Mouse (Mus musculus) midbrain, embryonic 11.5 days (tissue): ENCODE data around the gene Nfe2l2. TPM values are rescaled to one million over a fixed set of nuclear protein-coding genes. Genes with fewer than 3 reads are reported as not detected.
A peak's percentile ranks its signal among the peaks of the same experiment; 100 is the strongest.
"Not testable (repeated sequence)": the region's sequence is repeated elsewhere in the genome, so short reads cannot be mapped to it uniquely, and the experiment has no call there.

Experiments used
- ATAC-seq: fragments of 200-750 bp; cut with Nextera tagmentation; 2 replicates; pipeline ENCODE4 v1.8.0; 2017; ENCODE audit warnings: moderate TSS enrichment, moderate library complexity; ENCODE audit not compliant: low FRiP score
- DNase-seq: peaks from one replicate; pipeline ENCODE4 v3.0.0; 2015; ENCODE audit warnings: low spot score; ENCODE audit errors: missing footprints
- H3K27ac ChIP-seq: fragments of 300-500 bp; sonication (generic); 2 replicates; pipeline ENCODE4 v1.5.1; 2014; ENCODE audit warnings: low read depth, low read length
- H3K27me3 ChIP-seq: fragments of 300-500 bp; sonication (generic); 2 replicates; pipeline ENCODE4 v1.6.1; 2014; ENCODE audit warnings: mild to moderate bottlenecking, low read length, moderate library complexity, mixed read lengths; ENCODE audit not compliant: control insufficient read depth, insufficient read depth
- H3K36me3 ChIP-seq: fragments of 300-500 bp; sonication (generic); 2 replicates; pipeline ENCODE4 v1.6.1; 2014; ENCODE audit warnings: mild to moderate bottlenecking, low read length, moderate library complexity, mixed read lengths; ENCODE audit not compliant: control insufficient read depth, insufficient read depth
- H3K4me1 ChIP-seq: fragments of 300-500 bp; sonication (generic); 2 replicates; pipeline ENCODE4 v1.6.1; 2014; ENCODE audit warnings: low read length; ENCODE audit not compliant: control insufficient read depth, insufficient read depth
- H3K4me2 ChIP-seq: fragments of 300-500 bp; sonication (generic); 2 replicates; pipeline ENCODE4 v1.6.1; 2014; ENCODE audit warnings: mild to moderate bottlenecking, moderate library complexity
- H3K4me3 ChIP-seq: fragments of 300-500 bp; sonication (generic); 2 replicates; pipeline ENCODE4 v1.5.1; 2014; ENCODE audit warnings: low read depth, low read length
- H3K9ac ChIP-seq: fragments of 300-500 bp; sonication (generic); 2 replicates; pipeline ENCODE4 v1.6.1; 2014; ENCODE audit warnings: low read length
- H3K9me3 ChIP-seq: fragments of 300-500 bp; sonication (generic); 2 replicates; pipeline ENCODE4 v1.6.1; 2016; ENCODE audit warnings: low read length; ENCODE audit not compliant: control insufficient read depth
- WGBS: fragments of 180-500 bp; shearing (Covaris S2); extraction: QIAGEN DNeasy Blood & Tissue Kit; methylation state at CpG from one replicate; pipeline ENCODE4 v1.1.7; 2014; 5-methylcytosine and 5-hydroxymethylcytosine counted together
- polyA plus RNA-seq: library from polyadenylated mRNA; unstranded; fragments of >200 nt; fragmentation: Nextera tagmentation; extraction: Ambion mirVana; gene quantifications from 2 replicates; pipeline ENCODE4 v1.2.1, GENCODE M21; 2014

The Nfe2l2 gene
- polyA plus RNA-seq, 1 experiment from 2014 or later = 27.0 TPM

- Histone ChIP-seq H3K27me3 (no peaks in the 10 kb centered on the region), H3K27ac (no peak overlapping the region), H3K4me1 (peaks cover 16% of the 10 kb centered on the region; the same call in 1 of the 2 replicates), H3K9me3 (no peaks in the 10 kb centered on the region), H3K9ac (no peak overlapping the region), H3K36me3 (no peaks in the 10 kb centered on the region), H3K4me3 (no peak overlapping the region), H3K4me2 (peak overlapping the region; percentile 76; the same call in 1 of the 2 replicates)
- no peak for ATAC-seq
- DNase-seq = no peak
- 81% methylated on average over 9 of the region's 9 CpGs for WGBS
These were observed 2.4 kb downstream of the Nfe2l2 start for GRCm38 (mm10) chr2:75701822-75702587.

GRCm38 (mm10) chr2:75701207-75701606 is 3.2 kb downstream of the Nfe2l2 start:
- Histone ChIP-seq H3K27me3 (no peaks in the 10 kb centered on the region), H3K4me2 (no peak overlapping the region), H3K36me3 (no peaks in the 10 kb centered on the region), H3K4me1 (peaks cover 16% of the 10 kb centered on the region; the same call in 1 of the 2 replicates), H3K27ac (no peak overlapping the region), H3K9ac (no peak overlapping the region), H3K4me3 (no peak overlapping the region), H3K9me3 (no peaks in the 10 kb centered on the region)
- ATAC-seq = no peak
- 78% methylated on average over 3 of the region's 3 CpGs for WGBS
- no peak for DNase-seq

- no peaks in the 10 kb centered on the region for H3K27me3 ChIP-seq
- peaks cover 16% of the 10 kb centered on the region; the same call in 1 of the 2 replicates for H3K4me1 ChIP-seq
- ATAC-seq = no peak
These were observed 3.9 kb downstream of the Nfe2l2 start for GRCm38 (mm10) chr2:75700543-75700942.

DNA sequence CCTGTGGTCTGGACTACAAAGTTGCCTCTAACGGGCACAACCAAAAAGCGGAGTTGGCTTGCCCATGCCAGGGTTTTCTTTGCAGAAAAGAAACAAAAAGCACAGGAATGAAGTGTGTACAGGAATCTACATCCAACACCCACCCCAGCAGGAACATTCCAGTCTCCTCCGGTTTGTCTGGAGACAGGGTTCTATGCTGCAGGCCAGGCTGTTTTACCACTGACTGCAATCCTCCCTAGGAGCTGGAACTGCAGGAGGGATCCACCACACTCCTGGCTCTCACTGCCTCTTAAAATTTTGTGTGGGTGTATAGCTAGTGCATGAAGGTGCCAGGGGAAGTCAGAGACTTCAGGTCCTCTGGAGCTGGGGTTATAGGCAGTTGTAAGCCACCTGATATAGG is 5.6 kb downstream of the Nfe2l2 start:
- WGBS = 91% methylated on average over 3 of the region's 3 CpGs
- Histone ChIP-seq H3K4me1 (peaks cover 10% of the 10 kb centered on the region; the same call in 1 of the 2 replicates), H3K36me3 (no peaks in the 10 kb centered on the region), H3K4me3 (no peak overlapping the region), H3K4me2 (no peak overlapping the region), H3K27ac (no peak overlapping the region), H3K27me3 (no peaks in the 10 kb centered on the region), H3K9ac (no peak overlapping the region), H3K9me3 (no peaks in the 10 kb centered on the region)
- DNase-seq = no peak
- no peak for ATAC-seq

More at GRCm38 (mm10) chr2:75700543-75700942, 3.9 kb downstream of the Nfe2l2 start:
- WGBS = 95% methylated on average over 3 of the region's 3 CpGs
- H3K4me3 ChIP-seq = no peak overlapping the region
- no peak for DNase-seq
- no peak overlapping the region for H3K9ac ChIP-seq
- H3K36me3 ChIP-seq = no peaks in the 10 kb centered on the region
- no peak overlapping the region for H3K4me2 ChIP-seq
- no peak overlapping the region for H3K27ac ChIP-seq
- H3K9me3 ChIP-seq = no peaks in the 10 kb centered on the region

GRCm38 (mm10) chr2:75698007-75698406 is 6.4 kb downstream of the Nfe2l2 start:
- Histone ChIP-seq H3K36me3 (no peaks in the 10 kb centered on the region), H3K9me3 (no peaks in the 10 kb centered on the region), H3K27ac (no peak overlapping the region), H3K4me1 (peaks cover 10% of the 10 kb centered on the region; the same call in 1 of the 2 replicates), H3K9ac (no peak overlapping the region), H3K27me3 (no peaks in the 10 kb centered on the region), H3K4me2 (no peak overlapping the region), H3K4me3 (no peak overlapping the region)
- no peak for ATAC-seq
- no peak for DNase-seq
- 30% methylated on average over 4 of the region's 4 CpGs for WGBS

GRCm38 (mm10) chr2:75697222-75697621 is 7.2 kb downstream of the Nfe2l2 start:
- Histone ChIP-seq H3K27me3 (no peaks in the 10 kb centered on the region), H3K4me3 (no peak overlapping the region), H3K9ac (no peak overlapping the region), H3K36me3 (no peaks in the 10 kb centered on the region), H3K9me3 (no peaks in the 10 kb centered on the region), H3K27ac (no peak overlapping the region), H3K4me2 (no peak overlapping the region), H3K4me1 (0 out of 2 replicates have a peak, but pooled peaks cover 5% of the 10 kb centered on the region)
- 84% methylated on average over 3 of the region's 3 CpGs for WGBS
- no peak for DNase-seq
- ATAC-seq = no peak

- Histone ChIP-seq H3K4me3 (no peak overlapping the region), H3K9me3 (no peaks in the 10 kb centered on the region), H3K27ac (no peak overlapping the region), H3K36me3 (no peaks in the 10 kb centered on the region), H3K4me1 (0 out of 2 replicates have a peak, but pooled peaks cover 2% of the 10 kb centered on the region), H3K4me2 (no peak overlapping the region), H3K9ac (no peak overlapping the region), H3K27me3 (no peaks in the 10 kb centered on the region)
- ATAC-seq (no peak), DNase-seq (no peak)
- WGBS = 71% methylated on average over 5 of the region's 5 CpGs
These were observed 8.1 kb downstream of the Nfe2l2 start for GRCm38 (mm10) chr2:75696371-75696770.

- no peaks in the 10 kb centered on the region for H3K27me3 ChIP-seq
- H3K9ac ChIP-seq = no peak overlapping the region
- DNase-seq (no peak), ATAC-seq (no peak)
- H3K27ac ChIP-seq = no peak overlapping the region
- no peaks in the 10 kb centered on the region for H3K9me3 ChIP-seq
- H3K4me3 ChIP-seq = no peak overlapping the region
- H3K4me1 ChIP-seq = 0 out of 2 replicates have a peak, but pooled peaks cover 2% of the 10 kb centered on the region
- WGBS = 61% methylated on average over 9 of the region's 9 CpGs
- H3K4me2 ChIP-seq = no peak overlapping the region
- H3K36me3 ChIP-seq = no peaks in the 10 kb centered on the region
These were observed 8.6 kb downstream of the Nfe2l2 start for GRCm38 (mm10) chr2:75695676-75696350.

GRCm38 (mm10) chr2:75694926-75695325 is 9.5 kb downstream of the Nfe2l2 start:
- not testable (repeated sequence) for H3K9me3 ChIP-seq, H3K27me3 ChIP-seq, H3K4me3 ChIP-seq, H3K36me3 ChIP-seq, H3K4me1 ChIP-seq, ATAC-seq, H3K4me2 ChIP-seq, H3K9ac ChIP-seq, DNase-seq, H3K27ac ChIP-seq
- 90% methylated on average over 3 of the region's 3 CpGs for WGBS
